Mouse (Mus musculus) left cerebral cortex, postnatal 36 days (tissue): ENCODE measurements at regions not wholly inside any gene's neighbourhood (a gene's known extent, or its start where the extent isn't known, plus 50 kb on each side); places are given as distances from the start of the nearest gene placed in this dataset.

Experiments
- DNase-seq, 2 experiments: peaks; one replicate each; pipeline ENCODE4 v3.0.0; 2021 to 2022; ENCODE audit warnings: low spot score in 2 of 2, mixed read lengths in 1 of 2
- intact Hi-C: fragments of 180-260 bp; cut with DNase I; formaldehyde crosslinking; loops from one replicate; pipeline ENCODE4 v1.15.1; 2025

GRCm38 (mm10) chr12:52397718-52398510, 105.9 kb upstream of the Arhgap5 start:
- intact Hi-C loops, result loop anchor here (5.0 to 10.0 kb wide), 2 partner anchors 104 to 237 kb away; partner anchors contain the start of gene Arhgap5
- DNase-seq, result no peak

GRCm38 (mm10) chr12:52398511-52398975, 105.2 kb upstream of the Arhgap5 start:
- no peak for DNase-seq
- intact Hi-C loops, result loop anchor here (5.0 to 10.0 kb wide), 2 partner anchors 104 to 236 kb away; partner anchors contain the start of gene Arhgap5

DNA sequence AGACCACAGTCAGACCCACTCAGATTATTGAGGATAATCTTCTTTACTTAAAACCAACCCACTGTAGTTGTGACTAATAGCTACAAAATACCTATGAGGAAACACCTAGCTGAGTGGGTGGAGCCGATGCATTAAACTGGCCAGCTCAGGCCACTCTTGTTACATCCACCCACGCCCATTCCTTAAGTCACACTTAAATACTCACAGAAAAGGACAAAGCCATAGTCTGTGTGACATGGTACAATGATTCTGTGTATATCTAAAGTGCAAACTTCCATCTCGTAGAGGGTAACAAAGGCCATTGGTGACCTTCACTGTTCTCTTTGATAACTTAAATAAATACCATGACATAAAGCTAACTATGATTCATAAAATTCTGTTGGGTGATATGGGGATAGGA, 103.7 kb upstream of the Arhgap5 start:
- intact Hi-C loops, result no loop called here
- DNase-seq, result no peak

DNA sequence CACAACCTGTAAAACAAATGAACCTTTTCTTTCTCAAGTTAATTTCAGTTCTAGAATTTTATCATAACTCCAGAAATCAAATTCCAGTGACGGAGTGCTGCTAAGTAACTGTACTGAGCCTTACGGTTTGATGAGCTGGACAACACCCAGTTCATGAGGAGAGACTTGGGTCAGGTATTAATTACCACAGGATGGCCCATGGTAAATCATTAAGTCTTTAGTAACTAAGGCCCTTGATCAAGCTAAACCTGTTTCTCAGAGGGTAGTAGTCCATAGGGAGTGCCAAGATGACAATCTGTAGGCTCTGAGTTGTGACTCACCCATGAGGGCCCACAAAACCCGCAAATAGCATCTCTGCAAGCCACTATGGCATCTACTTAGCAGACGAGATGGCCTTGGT, 101.1 kb upstream of the Arhgap5 start:
- no peak for DNase-seq
- intact Hi-C loops, result no loop called here

DNA sequence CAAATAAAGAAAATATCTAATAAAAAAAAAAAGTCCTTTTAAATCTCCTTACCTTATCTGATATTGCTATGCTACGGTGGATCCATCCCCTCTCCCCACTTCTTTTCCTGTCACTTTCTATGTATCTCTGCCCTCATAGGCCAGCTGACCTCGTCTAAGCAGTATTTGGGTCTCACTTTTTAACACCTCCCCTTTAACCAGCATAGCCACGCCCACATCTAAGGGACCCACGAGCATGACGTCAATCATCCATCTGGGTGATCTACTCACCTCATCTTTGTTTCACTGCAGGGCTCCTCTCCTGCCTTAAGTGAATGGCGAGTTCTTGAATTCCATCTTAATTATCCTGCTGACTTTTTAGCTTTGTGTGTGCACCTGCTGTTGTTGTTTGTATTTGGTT, 97.4 kb upstream of the Arhgap5 start:
- intact Hi-C loops, result no loop called here
- DNase-seq, result no peak

DNA sequence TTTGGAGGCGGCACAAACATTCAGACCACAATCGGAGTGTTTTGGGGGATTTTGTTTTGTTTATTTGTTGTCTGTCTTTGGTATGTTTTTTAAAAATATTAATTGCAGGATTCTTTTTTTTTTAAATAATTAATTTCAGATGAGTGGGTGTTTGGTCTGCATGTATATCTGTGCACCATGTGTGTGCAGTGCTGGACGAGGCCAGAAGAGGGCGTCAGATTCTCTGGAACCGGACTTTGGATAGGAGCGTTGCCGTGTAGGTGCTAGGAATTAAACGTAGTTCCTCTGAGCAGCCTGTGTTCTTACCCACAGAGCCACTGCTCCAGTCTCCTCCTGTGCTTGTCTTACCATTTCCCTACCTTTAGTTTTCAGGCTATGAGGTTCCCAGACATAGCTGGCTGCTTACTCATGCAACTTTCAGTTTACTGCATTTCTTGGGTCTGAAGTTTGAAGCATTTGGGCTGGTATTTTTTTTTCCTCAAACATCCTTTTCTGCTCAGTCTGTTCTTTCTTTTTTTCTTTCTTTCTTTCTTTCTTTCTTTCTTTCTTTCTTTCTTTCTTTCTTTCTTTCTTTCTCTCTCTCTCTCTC, 95.4 kb upstream of the Arhgap5 start:
- DNase-seq, result no peak
- intact Hi-C loops, result no loop called here

DNA sequence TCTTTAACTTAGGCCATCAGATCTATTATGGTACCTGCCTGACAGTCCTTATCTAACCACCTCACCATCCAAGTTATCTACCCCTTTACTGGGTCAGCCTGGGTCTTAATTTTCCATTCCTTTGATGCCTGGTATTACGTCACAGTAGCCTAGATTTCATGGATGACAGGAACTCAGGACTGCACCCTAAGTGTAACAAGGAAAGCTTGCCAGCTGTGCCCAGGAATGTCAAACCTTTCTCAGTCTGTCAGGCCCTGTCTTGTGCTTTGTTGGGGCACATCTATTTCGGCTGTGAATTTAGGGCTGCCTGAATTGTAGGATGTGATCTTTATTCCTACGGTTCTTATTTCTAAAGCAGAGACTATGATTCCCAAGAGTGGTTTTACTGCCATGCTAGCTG, 94.6 kb upstream of the Arhgap5 start:
- DNase-seq, result no peak
- intact Hi-C loops, result no loop called here

GRCm38 (mm10) chr12:52412172-52412571, 91.6 kb upstream of the Arhgap5 start:
- intact Hi-C loops, result no loop called here
- no peak for DNase-seq

- intact Hi-C loops, result no loop called here
- DNase-seq, result no peak
These were observed 90.7 kb upstream of the Arhgap5 start for GRCm38 (mm10) chr12:52413046-52413473.

DNA sequence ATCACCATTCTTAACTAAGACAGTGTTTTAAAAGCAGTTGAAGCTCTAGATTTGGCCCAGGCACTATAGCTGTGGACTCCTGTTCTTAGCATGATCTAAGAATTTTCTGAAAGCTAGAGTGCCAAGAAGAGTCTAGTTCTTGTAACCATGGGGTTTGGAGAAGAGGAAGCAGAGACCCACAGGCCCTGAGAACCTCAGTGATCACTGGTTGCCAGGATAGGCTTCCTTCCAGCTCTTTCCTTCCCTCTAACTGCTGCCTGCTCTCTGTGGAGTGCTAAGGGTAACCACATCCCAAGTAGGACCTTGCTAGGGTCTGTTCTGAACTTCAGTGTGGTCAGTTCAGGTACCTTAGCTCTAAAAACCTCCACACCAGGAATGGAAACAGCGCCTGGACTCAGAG, 81.0 kb upstream of the Arhgap5 start:
- intact Hi-C loops, result no loop called here
- DNase-seq, result no peak

DNA sequence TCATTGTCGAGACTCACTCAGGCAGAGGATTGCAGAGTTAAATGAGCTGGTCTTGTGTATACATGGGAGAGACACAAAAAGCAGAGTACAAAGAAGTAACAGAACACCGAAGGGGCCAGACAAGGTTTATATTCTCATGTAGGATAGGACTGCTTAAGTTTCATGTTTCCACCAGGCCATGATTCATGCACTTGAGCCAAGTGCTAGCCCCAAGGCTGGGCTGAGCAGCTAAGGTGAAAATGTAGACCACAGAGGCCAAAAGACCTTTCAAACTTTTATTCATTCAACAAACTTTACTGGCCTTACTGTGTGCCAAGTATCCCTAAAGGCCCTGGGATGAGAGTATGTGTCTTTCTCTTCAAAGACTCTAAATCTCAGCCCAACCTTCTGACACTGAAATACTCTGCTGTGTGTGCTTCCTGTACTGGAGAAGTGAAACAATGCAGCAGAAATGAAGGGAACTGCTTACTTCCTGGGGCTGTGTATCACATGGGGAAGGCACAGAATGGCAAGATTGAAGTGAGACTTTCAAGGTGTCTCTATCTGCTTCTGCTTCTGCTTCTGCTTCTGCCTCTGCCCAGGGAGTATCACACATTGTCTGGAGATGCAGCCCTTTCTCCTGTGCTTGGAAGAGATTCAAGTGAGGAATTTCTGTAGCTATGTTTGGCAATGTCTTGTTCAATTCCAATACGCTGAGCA, 79.3 kb upstream of the Arhgap5 start:
- intact Hi-C loops, result no loop called here

DNA sequence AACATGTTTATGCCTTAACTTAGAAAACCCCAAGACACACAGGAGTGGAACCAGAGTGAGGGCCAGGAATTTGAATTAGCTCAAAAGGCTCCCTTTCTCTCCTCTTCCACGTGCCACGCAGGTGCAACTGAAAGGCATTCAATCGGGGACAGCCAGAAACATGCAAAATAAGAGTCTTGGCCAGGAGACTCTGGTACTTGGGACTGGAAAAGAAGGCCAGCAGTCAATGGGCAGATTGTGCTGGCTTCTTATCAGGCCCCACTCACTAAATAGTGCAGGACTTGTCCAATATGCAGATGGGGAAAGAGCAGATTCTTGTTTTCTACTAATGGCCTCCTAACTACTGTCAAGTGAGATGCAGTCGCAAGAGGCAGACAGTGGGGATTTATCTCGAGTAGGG, 73.8 kb upstream of the Arhgap5 start:
- intact Hi-C loops, result no loop called here
- DNase-seq, result no peak

More for the DNA sequence above, 79.3 kb upstream of the Arhgap5 start:
- no peak for DNase-seq

DNA sequence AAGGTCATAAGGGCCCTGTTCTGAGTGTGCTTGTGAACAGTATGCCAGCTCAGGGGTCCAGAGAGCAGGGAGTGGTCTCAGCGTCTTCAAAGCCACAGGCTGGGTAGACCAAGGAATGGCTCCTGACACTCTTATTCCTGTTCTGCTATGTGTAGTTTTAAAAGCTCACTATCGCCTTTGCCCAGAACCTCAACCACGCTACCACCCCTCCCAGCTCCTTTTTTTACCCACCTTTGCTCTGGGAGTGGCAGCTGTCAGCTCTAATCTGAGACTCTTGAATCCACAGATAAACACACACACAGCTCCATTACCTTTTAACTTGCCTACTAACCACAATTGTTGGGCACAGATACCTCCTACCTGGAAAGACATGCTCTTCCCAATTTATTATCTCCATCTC, 71.8 kb upstream of the Arhgap5 start:
- intact Hi-C loops, result no loop called here
- no peak for DNase-seq

DNA sequence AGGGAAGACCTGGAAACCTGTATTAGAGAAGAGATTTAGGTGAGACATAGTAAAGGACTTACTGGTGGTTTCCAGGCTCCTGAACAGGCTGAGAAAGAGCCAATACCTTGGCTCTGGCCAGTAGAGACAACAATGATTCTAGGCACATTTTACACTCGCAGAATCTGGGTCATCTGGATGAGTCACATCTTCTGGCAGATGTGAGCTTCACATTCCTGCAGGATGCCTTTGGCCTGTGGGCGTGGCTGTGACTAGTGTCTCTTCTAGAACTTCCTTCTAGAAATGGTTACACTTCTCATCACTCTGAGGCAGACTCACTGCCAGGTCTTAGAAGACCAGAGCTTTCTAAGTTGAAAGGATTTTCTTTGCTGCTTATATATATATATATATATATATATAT, 69.8 kb upstream of the Arhgap5 start:
- DNase-seq, result no peak
- intact Hi-C loops, result no loop called here

DNA sequence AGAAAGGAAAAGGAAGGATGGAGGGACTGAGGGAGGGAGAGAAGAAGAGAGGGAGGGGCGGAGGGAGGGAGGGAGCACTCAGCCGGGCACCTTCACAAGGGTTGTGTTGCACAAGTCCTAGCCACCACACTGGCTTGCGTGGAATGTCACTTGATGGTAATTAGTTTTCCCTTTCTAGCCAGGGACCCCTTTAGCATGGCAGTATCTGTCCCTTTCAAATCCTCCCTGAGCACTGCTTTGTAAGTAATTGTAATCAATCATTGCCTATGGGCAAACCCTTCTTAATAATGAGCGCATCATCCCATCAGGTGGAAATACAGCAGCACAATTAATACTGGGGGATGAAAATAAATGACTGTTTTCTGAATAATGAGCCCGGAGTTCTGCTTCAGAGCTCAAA, 68.5 kb upstream of the Arhgap5 start:
- no peak for DNase-seq
- intact Hi-C loops, result no loop called here

DNA sequence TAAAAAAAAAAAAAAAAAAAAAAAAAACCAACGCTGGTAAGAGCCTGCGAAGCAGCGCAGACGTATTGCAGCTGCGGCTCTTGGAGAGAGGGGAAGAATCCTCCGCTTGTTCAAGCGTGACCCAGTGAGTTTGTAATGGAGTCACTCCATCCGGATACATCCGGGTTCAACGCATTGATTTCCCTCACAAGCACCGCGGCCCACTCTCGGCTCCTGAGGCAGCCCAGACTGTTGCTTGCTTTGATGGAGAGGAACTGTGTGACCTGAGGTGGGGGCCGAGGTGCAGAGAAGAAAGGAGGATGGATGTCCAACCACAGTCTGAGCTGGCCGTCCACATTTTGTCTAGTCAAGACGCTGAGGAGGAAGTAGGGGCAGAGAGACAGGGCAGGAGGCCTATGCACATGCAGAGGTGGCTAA, 68.0 kb upstream of the Arhgap5 start:
- intact Hi-C loops, result no loop called here
- DNase-seq, result no peak

GRCm38 (mm10) chr12:52436941-52437340, 66.8 kb upstream of the Arhgap5 start:
- intact Hi-C loops, result no loop called here
- DNase-seq, result no peak

DNA sequence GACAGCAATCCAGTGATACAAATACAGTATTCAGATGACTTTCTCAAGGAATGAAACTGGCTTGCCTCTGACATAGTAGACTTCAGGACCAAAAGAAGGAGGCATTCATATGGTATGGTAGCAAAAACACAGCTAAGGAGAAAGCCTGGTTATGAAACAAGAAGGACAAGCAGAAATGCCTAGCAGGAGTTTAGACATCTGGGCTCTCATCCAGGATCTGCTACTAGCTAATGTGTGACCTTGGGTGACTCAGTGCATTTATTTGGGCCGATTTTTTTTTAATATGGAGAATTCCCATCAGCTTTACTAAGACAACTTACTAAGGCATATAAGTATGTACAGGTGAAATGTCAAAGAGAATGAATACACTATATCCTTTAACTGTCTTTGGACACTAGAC, 64.5 kb upstream of the Arhgap5 start:
- no peak for DNase-seq
- intact Hi-C loops, result no loop called here

DNA sequence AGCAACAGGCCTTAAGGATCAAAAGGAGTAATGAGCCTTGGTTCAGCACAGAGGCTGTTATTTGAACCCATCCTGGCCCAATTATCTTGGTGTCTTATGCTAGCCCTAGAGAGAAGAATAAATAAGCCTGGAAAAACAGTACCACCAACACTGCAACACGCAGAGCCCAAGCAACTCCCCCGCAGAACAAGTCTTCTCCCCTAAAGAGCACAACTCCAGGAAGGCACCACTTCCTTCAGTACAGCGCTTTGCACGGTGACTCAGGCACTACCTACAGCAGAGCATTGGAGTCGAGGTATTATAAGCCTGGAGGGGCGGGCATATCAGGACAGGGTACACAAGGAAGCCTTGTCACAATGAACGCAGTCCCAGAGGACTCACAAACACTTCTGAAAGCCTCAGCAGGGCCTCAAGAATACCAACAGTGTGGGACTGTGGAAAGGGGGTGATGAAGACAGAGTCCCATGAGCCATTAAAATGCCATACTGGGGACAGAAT, 62.9 kb upstream of the Arhgap5 start:
- no peak for DNase-seq
- intact Hi-C loops, result no loop called here

GRCm38 (mm10) chr12:52442337-52442736, 61.4 kb upstream of the Arhgap5 start:
- intact Hi-C loops, result no loop called here
- DNase-seq, result no peak
